Mouse (Mus musculus) lung, postnatal 0 days (tissue): ENCODE measurements around the gene Mob3b. TPM values are rescaled to one million over a fixed set of nuclear protein-coding genes. Genes with fewer than 3 reads are reported as not detected.

Experiments used
- ATAC-seq: fragments of 200-750 bp; cut with Nextera tagmentation; 2 replicates; pipeline ENCODE4 v1.8.0; 2017; ENCODE audit warnings: moderate library complexity
- DNase-seq: peaks from one replicate; pipeline ENCODE4 v3.0.0-alpha.2; 2016; ENCODE audit warnings: low spot score
- H3K27ac ChIP-seq: fragments of 300-500 bp; sonication (generic); 2 replicates; pipeline ENCODE4 v1.5.1; 2014; ENCODE audit warnings: antibody characterized with exemption, mild to moderate bottlenecking, low read length, mixed read lengths
- H3K27me3 ChIP-seq: fragments of 300-500 bp; sonication (generic); replicated peaks from 2 replicates; pipeline ENCODE4 v1.6.1; 2014; ENCODE audit warnings: low read length, mixed read lengths; ENCODE audit not compliant: insufficient read depth
- H3K36me3 ChIP-seq: fragments of 300-500 bp; sonication (generic); 2 replicates; pipeline ENCODE4 v1.6.1; 2014; ENCODE audit warnings: low read length, mixed read lengths; ENCODE audit not compliant: insufficient read depth
- H3K4me1 ChIP-seq: fragments of 300-500 bp; sonication (generic); 2 replicates; pipeline ENCODE4 v1.6.1; 2014; ENCODE audit warnings: antibody characterized with exemption, low read depth, low read length, mixed read lengths; ENCODE audit not compliant: insufficient read depth
- H3K4me2 ChIP-seq: fragments of 300-500 bp; sonication (generic); replicated peaks from 2 replicates; pipeline ENCODE4 v1.6.1; 2014; ENCODE audit warnings: low read depth, mild to moderate bottlenecking, low read length, moderate library complexity, mixed read lengths
- H3K4me3 ChIP-seq: fragments of 300-500 bp; sonication (generic); 2 replicates; pipeline ENCODE4 v1.5.1; 2014; ENCODE audit warnings: low read depth, low read length
- H3K9ac ChIP-seq: fragments of 300-500 bp; sonication (generic); replicated peaks from 2 replicates; pipeline ENCODE4 v1.6.1; 2014; ENCODE audit warnings: low read depth, mild to moderate bottlenecking
- H3K9me3 ChIP-seq: fragments of 300-500 bp; sonication (generic); 2 replicates; pipeline ENCODE4 v1.6.1; 2016; ENCODE audit warnings: low read length, mixed read lengths
- CTCF ChIP-seq: IDR thresholded peaks from 2 replicates; pipeline ENCODE4 v1.5.1; 2016; ENCODE audit warnings: antibody characterized with exemption, mild to moderate bottlenecking
- EP300 ChIP-seq: IDR thresholded peaks from 2 replicates; pipeline ENCODE4 v1.6.1; 2016; ENCODE audit warnings: antibody characterized with exemption, mild to moderate bottlenecking, control low read depth
- WGBS: fragments of 180-500 bp; shearing (Covaris S2); extraction: QIAGEN DNeasy Blood & Tissue Kit; methylation state at CpG from one replicate; pipeline ENCODE4 v1.1.7; 2014; 5-methylcytosine and 5-hydroxymethylcytosine counted together
- polyA plus RNA-seq: library from polyadenylated mRNA; unstranded; fragments of >200 nt; fragmentation: Nextera tagmentation; extraction: Ambion mirVana; gene quantifications from 2 replicates; pipeline ENCODE4 v1.2.1, GENCODE M21; 2015

Gene Mob3b
- polyA plus RNA-seq, 1 experiment from 2014 or later, result 14.7 TPM

GRCm38 (mm10) chr4:35187617-35188326 lies 30.5 kb upstream of the Mob3b start:
- H3K27me3 ChIP-seq, result no peaks in the 10 kb centered on the region
- 81% methylated on average over 8 of the region's 8 CpGs for WGBS
- H3K9ac ChIP-seq, result no peak overlapping the region
- TF ChIP-seq CTCF (no peak), EP300 (no peak)
- no peak overlapping the region for H3K27ac ChIP-seq
- no peaks in the 10 kb centered on the region for H3K36me3 ChIP-seq
- no peak overlapping the region for H3K4me3 ChIP-seq
- no peak overlapping the region for H3K4me2 ChIP-seq
- no peaks in the 10 kb centered on the region for H3K4me1 ChIP-seq
- DNase-seq (no peak), ATAC-seq (no peak)
- no peaks in the 10 kb centered on the region for H3K9me3 ChIP-seq

GRCm38 (mm10) chr4:35177926-35178645 lies 20.8 kb upstream of the Mob3b start:
- Histone ChIP-seq H3K27ac (no peak overlapping the region), H3K9me3 (no peaks in the 10 kb centered on the region), H3K4me1 (no peaks in the 10 kb centered on the region), H3K36me3 (no peaks in the 10 kb centered on the region), H3K9ac (no peak overlapping the region), H3K4me3 (no peak overlapping the region), H3K4me2 (no peak overlapping the region), H3K27me3 (no peaks in the 10 kb centered on the region)
- TF ChIP-seq CTCF (no peak), EP300 (no peak)
- ATAC-seq, result no peak
- 54% methylated on average over 12 of the region's 12 CpGs for WGBS
- no peak for DNase-seq

- Histone ChIP-seq H3K9ac (no peak overlapping the region), H3K4me1 (no peaks in the 10 kb centered on the region), H3K36me3 (no peaks in the 10 kb centered on the region), H3K27ac (no peak overlapping the region), H3K27me3 (no peaks in the 10 kb centered on the region), H3K9me3 (no peaks in the 10 kb centered on the region), H3K4me2 (no peak overlapping the region), H3K4me3 (no peak overlapping the region)
- TF ChIP-seq CTCF, result no peak
- no peak for TF ChIP-seq EP300
- peak; percentile 25 for DNase-seq
- 86% methylated on average over 2 of the region's 2 CpGs for WGBS
- no peak for ATAC-seq
Observed at GRCm38 (mm10) chr4:35175566-35175965, 18.3 kb upstream of the Mob3b start.

- Histone ChIP-seq H3K9ac (no peak overlapping the region), H3K36me3 (no peaks in the 10 kb centered on the region), H3K27ac (no peak overlapping the region), H3K4me3 (no peak overlapping the region), H3K4me2 (no peak overlapping the region), H3K27me3 (no peaks in the 10 kb centered on the region), H3K9me3 (no peaks in the 10 kb centered on the region), H3K4me1 (0 out of 2 replicates have a peak, but pooled peaks cover 6% of the 10 kb centered on the region)
- ATAC-seq (no peak), DNase-seq (peak; percentile 40)
- WGBS, result 44% methylated on average over 1 of the region's 1 CpGs
- TF ChIP-seq EP300 (no peak), CTCF (no peak)
Observed at GRCm38 (mm10) chr4:35173551-35173950, 16.3 kb upstream of the Mob3b start.

GRCm38 (mm10) chr4:35172471-35172870 lies 15.2 kb upstream of the Mob3b start:
- TF ChIP-seq CTCF (no peak), EP300 (no peak)
- 83% methylated on average over 2 of the region's 2 CpGs for WGBS
- no peak for ATAC-seq

GRCm38 (mm10) chr4:35169571-35170125 lies 12.4 kb upstream of the Mob3b start:
- H3K4me3 ChIP-seq, result no peak overlapping the region
- no peaks in the 10 kb centered on the region for H3K27me3 ChIP-seq
- no peaks in the 10 kb centered on the region for H3K36me3 ChIP-seq
- H3K27ac ChIP-seq, result no peak overlapping the region
- peaks cover 9% of the 10 kb centered on the region; the same call in 1 of the 2 replicates for H3K4me1 ChIP-seq
- no peak for ATAC-seq
- H3K9ac ChIP-seq, result no peak overlapping the region
- WGBS, result 45% methylated on average over 13 of the region's 13 CpGs
- TF ChIP-seq CTCF (no peak), EP300 (no peak)
- no peak overlapping the region for H3K4me2 ChIP-seq
- H3K9me3 ChIP-seq, result no peaks in the 10 kb centered on the region
- peak; percentile 49 for DNase-seq

More at GRCm38 (mm10) chr4:35172471-35172870, 15.2 kb upstream of the Mob3b start:
- H3K4me1 ChIP-seq, result 0 out of 2 replicates have a peak, but pooled peaks cover 6% of the 10 kb centered on the region
- H3K4me3 ChIP-seq, result no peak overlapping the region
- no peak for DNase-seq
- no peak overlapping the region for H3K4me2 ChIP-seq
- H3K9ac ChIP-seq, result no peak overlapping the region
- H3K36me3 ChIP-seq, result no peaks in the 10 kb centered on the region
- no peaks in the 10 kb centered on the region for H3K27me3 ChIP-seq
- no peaks in the 10 kb centered on the region for H3K9me3 ChIP-seq
- H3K27ac ChIP-seq, result no peak overlapping the region
